Mouse (Mus musculus) ES-Bruce4 (cell line): ENCODE measurements around the gene Akap8l. TPM values are rescaled to one million over a fixed set of nuclear protein-coding genes. Genes with fewer than 3 reads are reported as not detected.

Source experiments
- H3K27ac ChIP-seq: 2 replicates; pipeline ENCODE4 v1.5.1; 2012; ENCODE audit warnings: low read length, inconsistent platforms; ENCODE audit not compliant: insufficient read depth
- H3K27me3 ChIP-seq: 2 replicates; pipeline ENCODE4 v1.6.1; 2012; ENCODE audit warnings: mild to moderate bottlenecking, low read length, inconsistent platforms; ENCODE audit not compliant: control insufficient read depth, poor library complexity, insufficient read depth, severe bottlenecking
- H3K36me3 ChIP-seq: 2 replicates; pipeline ENCODE4 v1.6.1; 2012; ENCODE audit warnings: inconsistent platforms, mild to moderate bottlenecking, low read length, moderate library complexity; ENCODE audit not compliant: control insufficient read depth, poor library complexity, insufficient read depth, severe bottlenecking
- H3K4me1 ChIP-seq: one replicate; pipeline ENCODE4 v1.8.1; 2011; ENCODE audit warnings: low read length; ENCODE audit not compliant: control insufficient read depth, insufficient read depth
- H3K4me3 ChIP-seq: 2 replicates; pipeline ENCODE4 v1.5.1; 2011; ENCODE audit warnings: low read depth, mild to moderate bottlenecking, low read length
- H3K9ac ChIP-seq: 2 replicates; pipeline ENCODE4 v1.6.1; 2012; ENCODE audit warnings: low read depth, mild to moderate bottlenecking, inconsistent platforms; ENCODE audit not compliant: poor library complexity, severe bottlenecking
- H3K9me3 ChIP-seq: replicated peaks from 2 replicates; pipeline ENCODE4 v1.6.1; 2012; ENCODE audit warnings: mild to moderate bottlenecking, low read length, inconsistent platforms; ENCODE audit not compliant: control insufficient read depth, poor library complexity, insufficient read depth, severe bottlenecking
- CTCF ChIP-seq: IDR thresholded peaks from one replicate; pipeline ENCODE4 v1.8.1; 2011; ENCODE audit warnings: low read depth, low read length
- EP300 ChIP-seq: IDR thresholded peaks from 2 replicates; pipeline ENCODE4 v1.6.1; 2011; ENCODE audit warnings: low read depth, low read length; ENCODE audit not compliant: insufficient read depth
- POLR2A ChIP-seq: IDR thresholded peaks from one replicate; pipeline ENCODE4 v1.8.1; 2011; ENCODE audit warnings: low read length; ENCODE audit not compliant: insufficient read depth
- polyA plus RNA-seq: library from polyadenylated mRNA; stranded (reverse); fragments of >200 nt; gene quantifications from 2 replicates; pipeline ENCODE4 v1.2.4, GENCODE M21; 2011; ENCODE audit warnings: low read depth; ENCODE audit not compliant: missing spikeins, insufficient read depth, insufficient read length

Gene Akap8l
- polyA plus RNA-seq, 1 experiment: 67.7 TPM

DNA sequence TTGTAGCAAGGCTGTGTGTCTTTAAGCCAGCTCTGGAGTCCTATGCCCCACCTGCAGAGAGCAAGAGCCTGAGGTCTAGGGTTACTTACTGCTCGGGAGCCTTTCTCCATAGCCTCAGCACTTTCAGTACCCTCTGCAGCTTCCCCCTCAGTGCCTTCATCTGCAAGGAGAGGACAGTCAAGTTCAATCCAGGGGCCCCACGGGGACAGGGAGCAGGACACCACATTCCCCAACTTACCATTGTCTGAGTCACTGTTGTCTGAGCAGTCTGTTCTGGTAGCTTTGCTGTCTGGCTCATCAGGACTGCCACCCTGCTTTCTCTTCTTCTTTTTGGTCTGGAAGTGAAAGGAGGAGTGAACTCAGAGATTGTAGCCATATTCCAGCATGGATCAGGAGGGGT is 14.5 kb downstream of the Akap8l start:
- TF ChIP-seq POLR2A (no peak), CTCF (no peak), EP300 (no peak)
- H3K27ac ChIP-seq: no peak overlapping the region
- no peak overlapping the region for H3K9ac ChIP-seq

DNA sequence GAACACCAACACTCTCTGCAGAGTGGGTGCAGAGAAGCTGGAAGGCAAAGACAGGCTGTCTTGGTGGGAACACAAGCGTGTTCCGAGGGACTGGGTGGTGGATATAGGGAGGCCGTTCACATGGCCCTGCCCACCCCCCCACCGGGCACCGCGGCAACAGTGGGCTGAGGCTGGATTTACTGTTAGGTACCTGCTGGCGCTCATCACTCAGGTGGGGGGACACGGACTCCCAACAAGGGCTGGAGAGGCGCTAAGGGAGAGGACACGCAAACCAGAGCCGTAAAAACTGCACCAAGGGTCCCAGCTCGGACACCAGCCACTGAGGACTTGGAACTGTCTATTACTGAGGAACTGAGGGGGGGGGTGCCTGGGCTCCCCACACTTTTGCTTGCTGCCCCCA is 15.5 kb downstream of the Akap8l start:
- TF ChIP-seq CTCF: no peak
- no peak for TF ChIP-seq EP300
- no peak for TF ChIP-seq POLR2A
- Histone ChIP-seq H3K27me3 (no peaks in the 10 kb centered on the region), H3K27ac (no peak overlapping the region), H3K9me3 (no peaks in the 10 kb centered on the region), H3K36me3 (peaks cover 25% of the 10 kb centered on the region), H3K4me3 (no peak overlapping the region), H3K4me1 (no peaks in the 10 kb centered on the region), H3K9ac (no peak overlapping the region)

More for the DNA sequence above, 14.5 kb downstream of the Akap8l start:
- Histone ChIP-seq H3K4me3 (no peak overlapping the region), H3K4me1 (no peaks in the 10 kb centered on the region), H3K9me3 (no peaks in the 10 kb centered on the region), H3K36me3 (peaks cover 25% of the 10 kb centered on the region), H3K27me3 (no peaks in the 10 kb centered on the region)

DNA sequence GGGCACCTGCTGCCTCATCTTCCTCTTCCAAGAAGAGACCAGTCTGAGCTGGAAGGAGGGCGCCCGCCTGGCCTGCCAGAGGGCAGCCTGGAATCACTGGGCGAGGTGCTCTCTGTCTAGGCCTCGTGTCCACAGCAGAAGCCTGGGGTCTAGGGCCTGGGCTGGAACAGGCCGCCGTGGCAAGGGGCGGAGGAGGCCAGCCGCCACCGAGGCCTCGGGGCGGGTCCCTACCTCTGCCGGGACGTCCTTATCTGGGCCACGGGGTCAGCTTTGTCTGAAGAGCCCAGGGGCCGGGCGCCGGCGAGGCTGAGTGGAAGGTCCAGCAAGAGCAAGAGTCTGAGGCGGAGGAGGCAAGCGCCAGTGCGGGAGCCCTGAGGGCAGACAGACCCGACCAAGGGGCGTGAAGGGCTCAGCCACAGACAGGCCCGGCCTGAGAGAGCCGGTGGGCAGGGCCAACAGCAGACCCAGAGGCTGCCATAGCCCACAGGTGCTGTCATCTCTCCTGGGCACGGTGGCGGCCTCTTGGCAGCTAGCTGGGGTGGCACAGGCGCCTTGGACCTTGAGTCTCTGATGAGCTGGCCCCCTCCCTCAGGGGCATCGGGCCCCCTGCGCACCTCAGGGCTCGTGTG is 16.6 kb downstream of the Akap8l start:
- no peak overlapping the region for H3K27ac ChIP-seq

DNA sequence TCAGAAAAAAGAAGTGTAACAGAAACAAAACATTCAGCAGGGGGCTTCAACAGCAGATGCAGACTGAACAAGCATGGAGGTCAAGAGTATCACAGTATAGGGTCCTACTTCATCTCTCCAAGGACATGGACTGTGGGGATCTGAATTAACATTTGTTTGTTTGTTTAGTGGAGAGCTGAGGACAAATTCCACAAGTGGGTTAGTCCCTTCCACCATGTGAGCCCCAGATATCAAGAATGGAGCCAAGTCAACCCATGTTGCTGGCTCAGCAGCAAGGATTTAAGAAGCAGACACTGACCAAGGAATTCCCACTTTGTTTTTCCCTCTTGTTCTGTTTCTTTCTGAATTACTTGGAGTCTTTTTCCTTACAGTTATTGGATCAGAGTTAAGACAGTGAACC is 22.9 kb downstream of the Akap8l start:
- no peak overlapping the region for H3K27ac ChIP-seq
- H3K27me3 ChIP-seq: no peaks in the 10 kb centered on the region
- H3K36me3 ChIP-seq: peaks cover 29% of the 10 kb centered on the region
- H3K4me1 ChIP-seq: no peaks in the 10 kb centered on the region
- H3K4me3 ChIP-seq: no peak overlapping the region
- H3K9me3 ChIP-seq: no peaks in the 10 kb centered on the region
- TF ChIP-seq POLR2A: no peak
- no peak overlapping the region for H3K9ac ChIP-seq

More for the DNA sequence above, 16.6 kb downstream of the Akap8l start:
- Histone ChIP-seq H3K27me3 (no peaks in the 10 kb centered on the region), H3K4me3 (peak overlapping the region; percentile 22), H3K9me3 (no peaks in the 10 kb centered on the region), H3K9ac (peak overlapping the region; percentile 9; the same call in 1 of the 2 replicates), H3K36me3 (peaks cover 27% of the 10 kb centered on the region), H3K4me1 (no peaks in the 10 kb centered on the region)
- TF ChIP-seq EP300 (no peak), POLR2A (no peak), CTCF (no peak)

DNA sequence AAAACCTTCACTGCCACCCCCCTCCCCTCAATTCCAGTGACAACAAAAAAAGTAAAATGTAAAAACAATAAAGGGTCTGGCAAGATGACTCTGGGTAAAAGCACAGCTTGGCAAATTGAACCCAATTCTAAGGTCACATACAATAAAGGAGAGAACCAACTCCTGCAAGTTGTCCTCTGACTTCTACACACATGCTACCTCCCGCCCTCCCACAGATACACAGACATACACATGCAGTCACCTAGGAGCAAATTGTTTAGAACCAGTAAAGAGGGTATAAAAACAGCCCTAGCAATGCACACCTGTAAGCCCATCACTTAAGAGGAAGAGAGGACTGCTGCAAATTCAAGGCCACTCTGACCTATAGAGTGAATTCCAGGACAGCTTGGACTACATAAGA is 27.6 kb downstream of the Akap8l start:
- Histone ChIP-seq H3K27me3 (no peaks in the 10 kb centered on the region), H3K9me3 (no peaks in the 10 kb centered on the region), H3K4me1 (no peaks in the 10 kb centered on the region), H3K27ac (no peak overlapping the region), H3K36me3 (peaks cover 13% of the 10 kb centered on the region), H3K9ac (no peak overlapping the region), H3K4me3 (no peak overlapping the region)
- no peak for TF ChIP-seq EP300
- no peak for TF ChIP-seq CTCF
- TF ChIP-seq POLR2A: no peak

DNA sequence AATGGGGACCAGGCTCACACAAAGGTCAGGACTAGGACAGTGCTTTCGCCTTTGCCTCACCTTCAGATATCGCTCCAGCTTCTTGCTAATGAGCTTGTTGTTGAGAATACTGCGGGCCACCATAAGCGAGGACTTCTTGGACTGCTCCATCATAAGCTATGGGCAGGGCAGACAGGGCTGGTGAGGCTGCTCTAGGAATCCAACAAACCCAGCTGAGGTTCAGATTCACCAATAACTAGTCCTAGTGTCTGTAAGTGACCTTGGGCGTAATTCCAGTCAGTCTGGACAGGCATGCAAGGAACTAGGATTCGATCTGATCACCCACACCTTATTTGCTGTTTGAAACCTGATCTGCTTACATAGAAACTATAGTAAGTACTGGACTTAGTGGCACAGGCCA is 28.6 kb downstream of the Akap8l start:
- peak overlapping the region; percentile 66 for H3K4me3 ChIP-seq
- H3K27ac ChIP-seq: peak overlapping the region; percentile 70
- H3K9me3 ChIP-seq: no peaks in the 10 kb centered on the region
- H3K27me3 ChIP-seq: no peaks in the 10 kb centered on the region
- H3K4me1 ChIP-seq: no peaks in the 10 kb centered on the region
- peak overlapping the region; percentile 53 for H3K9ac ChIP-seq
- no peak for TF ChIP-seq CTCF
- no peak for TF ChIP-seq EP300
- no peak for TF ChIP-seq POLR2A
- H3K36me3 ChIP-seq: peaks cover 18% of the 10 kb centered on the region
